Mouse (Mus musculus): ENCODE measurements at regions not wholly inside any gene's neighbourhood (a gene's known extent, or its start where the extent isn't known, plus 50 kb on each side); places are given as distances from the start of the nearest gene placed in this dataset.

DNA sequence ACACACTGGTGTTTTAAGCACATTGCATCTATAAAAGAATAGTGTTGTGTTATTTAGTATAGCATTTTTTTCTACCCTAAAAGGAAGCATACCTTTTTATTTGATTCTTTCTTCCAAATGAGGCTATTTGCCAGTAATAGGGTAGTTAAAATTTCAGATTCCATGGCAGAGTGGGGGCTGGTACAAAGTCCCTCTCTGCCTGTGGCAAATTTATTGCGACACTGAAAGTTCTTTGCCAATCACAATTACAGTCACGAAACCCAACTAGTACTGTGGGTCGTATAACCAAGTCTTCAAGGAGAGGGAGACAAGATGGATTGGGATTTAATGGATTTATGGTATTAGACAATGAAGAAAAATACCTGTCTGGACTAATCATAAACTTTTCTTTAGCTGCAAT is 51.9 kb upstream of the Esrrg start:
- Histone ChIP-seq H3K36me3 (ENCODE audit: control insufficient read depth, insufficient read depth) (no peaks in the 10 kb centered on the region), H3K27me3 (ENCODE audit: control insufficient read depth, insufficient read depth, insufficient read length) (no peaks in the 10 kb centered on the region)
- TF ChIP-seq MAX (IDR thresholded peaks at IDR 0.05; ENCODE audit: low read depth) (no peak), REST (IDR thresholded peaks at IDR 0.05; ENCODE audit: insufficient read depth, insufficient read length) (no peak), USF1 (IDR thresholded peaks at IDR 0.05; ENCODE audit: low read depth) (no peak), E2F4 (IDR thresholded peaks at IDR 0.05; ENCODE audit: insufficient read depth) (no peak), POLR2AphosphoS2 (IDR thresholded peaks at IDR 0.05; ENCODE audit: insufficient read length, low read depth) (no peak), CEBPB (IDR thresholded peaks at IDR 0.05; ENCODE audit: insufficient read depth, poor library complexity, severe bottlenecking) (no peak)

More for the DNA sequence above, 51.9 kb upstream of the Esrrg start:
- Histone ChIP-seq H3ac (ENCODE audit: control insufficient read depth, insufficient read length) (no peak overlapping the region), H3K79me2 (ENCODE audit: control insufficient read depth, insufficient read depth) (no peaks in the 10 kb centered on the region), H3K4me2 (ENCODE audit: low read depth) (no peak overlapping the region), H3K4me3 (no peak overlapping the region)

All from myocyte (in vitro differentiated cells).